Mouse (Mus musculus) spleen, adult 18-20 months (tissue): ENCODE measurements at regions not wholly inside any gene's neighbourhood (a gene's known extent, or its start where the extent isn't known, plus 50 kb on each side); places are given as distances from the start of the nearest gene placed in this dataset.

Source experiments
- DNase-seq, 2 experiments: peaks; one replicate each; pipeline ENCODE4 v3.0.0; 2022; ENCODE audit warnings: mixed read lengths in 2 of 2

DNA sequence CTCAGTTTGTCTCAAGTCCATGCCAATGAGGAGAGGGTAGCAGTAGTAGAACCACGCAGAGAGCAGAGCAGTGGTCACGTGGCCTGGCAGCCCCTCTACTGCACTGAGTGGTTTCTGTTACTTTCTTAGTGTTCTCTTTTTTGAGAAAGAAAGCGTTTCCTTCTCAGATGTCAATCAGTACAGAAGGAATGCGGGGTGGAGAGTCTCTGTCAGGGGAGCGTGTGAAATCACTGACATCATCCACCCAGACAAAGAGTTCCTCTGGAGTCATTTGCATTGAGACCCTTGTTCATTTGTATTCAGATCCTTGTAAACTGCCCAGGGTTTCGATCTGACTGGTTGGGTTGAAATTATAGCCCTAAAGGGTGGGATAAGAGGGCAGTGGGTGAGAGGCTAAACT lies 85.8 kb upstream of the Nckap5 start:
- no peak for DNase-seq

DNA sequence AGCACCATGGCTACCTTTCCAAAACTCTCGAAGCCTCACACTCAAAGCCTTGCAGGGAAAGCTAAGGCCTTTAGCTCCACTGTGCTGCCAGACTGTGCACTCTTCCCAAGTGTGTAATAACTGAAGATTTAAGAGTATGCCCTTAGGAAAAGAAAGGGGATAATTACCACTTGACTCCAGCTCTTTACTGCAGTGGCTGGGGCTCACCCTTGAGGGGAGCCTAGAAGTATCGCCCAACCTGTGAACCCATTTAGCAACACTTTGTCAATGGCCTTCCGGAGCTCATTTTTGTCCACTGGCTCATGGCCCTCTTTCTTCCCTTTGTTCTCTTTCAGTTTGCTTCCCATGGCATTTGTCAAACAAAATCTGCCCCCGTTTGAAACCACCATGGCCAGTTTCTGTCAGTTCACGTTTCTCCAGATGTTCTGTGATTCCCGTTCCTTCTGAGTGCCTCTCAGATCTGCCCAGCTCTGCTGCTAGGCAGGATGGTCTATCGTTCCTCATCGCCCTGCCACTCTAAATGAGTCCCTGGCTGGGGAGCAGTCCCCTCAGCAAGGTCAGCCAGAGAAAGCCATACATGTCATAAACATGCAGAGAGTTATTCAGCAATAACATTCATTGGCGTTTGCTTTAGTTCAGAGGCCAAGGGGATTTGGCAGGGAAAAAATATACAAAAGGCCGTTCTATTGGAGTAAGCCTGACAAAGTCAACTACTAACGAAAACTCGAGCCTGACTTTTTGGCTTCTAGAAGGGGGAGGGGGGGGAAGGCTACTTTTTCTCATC lies 80.9 kb upstream of the Nckap5 start:
- DNase-seq = no peak

DNA sequence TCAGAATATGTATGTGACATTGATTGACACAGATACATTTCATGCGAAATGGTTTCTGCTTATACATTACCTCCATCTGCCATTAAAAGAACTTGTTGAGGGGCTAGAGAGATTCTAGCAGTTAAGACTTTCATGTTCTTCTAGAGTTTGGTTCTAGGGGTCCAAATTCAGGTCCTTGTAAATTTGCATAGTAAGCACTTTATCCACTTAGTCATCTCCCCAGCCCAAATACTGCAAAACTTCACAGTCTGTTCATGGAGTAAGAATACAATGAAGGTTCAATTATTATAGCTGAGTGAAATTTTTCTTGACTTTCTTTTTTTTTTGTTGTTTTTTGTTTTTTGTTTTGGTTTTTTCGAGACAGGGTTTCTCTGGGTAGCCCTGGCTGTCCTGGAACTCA lies 76.8 kb upstream of the Nckap5 start:
- no peak for DNase-seq

DNA sequence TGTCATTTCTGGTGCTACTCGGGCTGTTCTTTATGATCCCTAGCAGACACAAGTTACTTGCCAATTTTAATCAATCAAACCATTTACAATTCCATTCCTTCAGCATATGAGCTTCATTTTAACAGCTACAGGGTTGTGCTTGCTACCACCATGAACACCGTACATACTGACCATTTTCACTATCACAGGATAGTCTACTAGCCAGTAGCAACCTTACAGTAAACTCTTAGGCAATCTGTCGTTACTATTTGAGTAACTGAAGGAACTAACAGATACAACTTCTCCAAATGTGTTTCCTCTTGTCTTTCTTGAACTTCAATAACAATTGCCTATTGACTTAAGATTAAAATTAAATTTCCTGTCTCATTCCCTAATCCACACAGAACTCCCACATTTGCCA lies 67.9 kb upstream of the Nckap5 start:
- no peak for DNase-seq

DNA sequence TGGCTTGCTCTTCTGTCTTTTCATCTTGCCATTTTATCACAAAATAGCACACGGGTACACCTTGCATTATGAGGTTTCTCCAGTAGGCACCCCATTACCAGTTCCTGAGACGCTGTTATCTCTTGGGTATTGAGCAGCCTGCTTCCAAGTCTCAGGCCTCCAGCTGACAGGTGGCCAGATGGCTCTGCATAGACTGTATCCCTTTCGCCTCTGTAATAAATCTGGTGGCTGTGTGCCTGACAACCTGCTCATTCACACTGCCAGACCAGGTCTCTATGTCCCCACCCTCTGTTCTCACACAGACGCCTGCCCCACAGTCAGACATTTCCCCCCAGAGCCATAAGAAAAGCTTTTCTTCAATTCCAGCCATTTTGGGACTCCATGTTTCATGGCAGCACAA lies 66.3 kb upstream of the Nckap5 start:
- no peak for DNase-seq

DNA sequence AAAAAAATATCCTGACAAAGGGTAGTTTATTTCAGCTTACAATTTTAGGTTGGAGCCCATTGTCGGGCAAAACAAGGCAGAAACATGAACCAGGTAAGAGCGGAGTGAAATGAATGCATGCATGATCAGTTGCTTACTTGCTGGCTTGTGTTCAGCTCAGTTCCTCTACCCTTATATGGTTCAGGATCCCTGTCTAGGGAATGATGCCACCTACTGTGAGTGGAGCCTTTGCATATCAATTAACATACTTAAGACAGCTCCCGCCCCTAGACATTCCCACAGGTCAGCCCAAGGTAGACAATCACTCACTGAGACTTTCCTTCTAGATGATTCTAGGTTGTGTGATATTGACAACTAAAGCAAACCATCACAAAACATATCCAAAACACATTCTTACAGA lies 50.2 kb upstream of the Nckap5 start:
- no peak for DNase-seq
